Mouse (Mus musculus): ENCODE measurements at regions not wholly inside any gene's neighbourhood (a gene's known extent, or its start where the extent isn't known, plus 50 kb on each side); places are given as distances from the start of the nearest gene placed in this dataset.

DNA sequence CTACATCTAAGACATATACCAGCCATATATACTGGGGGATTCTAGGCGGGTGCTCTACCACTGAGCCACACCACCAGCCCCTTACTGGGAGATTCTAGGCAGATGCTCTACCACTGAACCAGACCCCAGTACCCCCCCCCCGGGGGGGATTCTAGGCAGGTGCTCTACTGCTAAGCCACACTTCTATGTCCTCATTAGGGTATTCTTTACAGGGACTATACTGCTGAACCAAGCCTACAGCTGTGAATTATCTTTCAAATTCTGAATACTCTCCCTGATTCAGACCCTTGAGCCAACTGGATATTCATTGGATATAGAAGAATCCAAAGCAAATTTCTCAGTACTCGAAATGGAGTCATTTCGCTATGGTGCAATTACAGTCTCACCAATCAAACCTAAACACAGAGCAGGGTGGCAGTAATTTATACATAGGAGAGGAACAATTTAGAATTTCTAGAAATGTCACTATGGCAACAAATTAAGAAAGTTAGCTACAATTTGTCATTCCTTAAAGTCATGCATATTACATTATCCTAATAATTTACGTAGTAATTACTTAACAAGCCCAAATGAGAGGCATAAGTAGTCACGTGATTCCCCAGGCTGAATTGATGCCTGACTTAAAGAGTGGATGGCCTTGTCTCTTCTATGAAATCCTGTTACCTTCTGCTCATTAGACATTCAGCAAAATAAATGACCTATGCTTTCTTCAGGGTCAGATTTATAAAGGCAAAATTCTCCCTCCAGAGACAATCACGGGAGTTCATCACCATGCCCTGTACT lies 436.8 kb upstream of the Castor2 start:
- Histone ChIP-seq H3K9ac (ENCODE audit: insufficient read depth, low read depth) (no peak overlapping the region), H3K9me3 (replicated peaks; ENCODE audit: low read length) (peaks cover 59% of the 10 kb centered on the region), H3K27ac (ENCODE audit: insufficient read depth, low read depth) (no peak overlapping the region), H3K4me3 (replicated peaks in 1 of 3; ENCODE audit: low read depth in 2 of 3, low read length in 2 of 3, poor library complexity in 1 of 3) (no peak overlapping the region), H3K36me3 (replicated peaks in 1 of 2; ENCODE audit: control insufficient read depth in 1 of 2, insufficient read depth in 1 of 2, low read length in 1 of 2) (no peaks in the 10 kb centered on the region), H3K4me1 (ENCODE audit: control insufficient read depth in 1 of 2, insufficient read depth in 2 of 2) (no peaks in the 10 kb centered on the region), H3K79me2 (replicated peaks; ENCODE audit: control insufficient read depth, extremely low read depth, insufficient read depth, poor library complexity, severe bottlenecking) (no peaks in the 10 kb centered on the region), H3K27me3 (replicated peaks) (no peaks in the 10 kb centered on the region), H3K4me2 (ENCODE audit: insufficient read depth, low read depth, poor library complexity, severe bottlenecking) (no peak overlapping the region)
- dilution Hi-C loops (cut with MboI; ENCODE audit: extremely low pct_ligation_motif_present, extremely low pct_unique_long_range_greater_than_20kb, low sequenced_read_pairs) (no loop called here), in situ Hi-C loops (cut with MboI; ENCODE audit: low pct_ligation_motif_present, low pct_unique_long_range_greater_than_20kb, low sequenced_read_pairs) (no loop called here)
- DNase-seq (ENCODE audit: extremely low read depth) = no peak
- TF ChIP-seq CHD1 (IDR thresholded peaks at IDR 0.05; ENCODE audit: low read depth, low read length) = no peak
- TF ChIP-seq POLR2AphosphoS2 (IDR thresholded peaks at IDR 0.05; ENCODE audit: low read depth, low read length) = no peak
- TF ChIP-seq MAZ (IDR thresholded peaks at IDR 0.05; ENCODE audit: low read depth, low read length) = no peak
- no peak for TF ChIP-seq POLR2A (IDR thresholded peaks at IDR 0.05; ENCODE audit: low read depth, low read length)
- no peak for TF ChIP-seq MAFK (IDR thresholded peaks at IDR 0.05; ENCODE audit: insufficient replicate concordance, low read length)

DNA sequence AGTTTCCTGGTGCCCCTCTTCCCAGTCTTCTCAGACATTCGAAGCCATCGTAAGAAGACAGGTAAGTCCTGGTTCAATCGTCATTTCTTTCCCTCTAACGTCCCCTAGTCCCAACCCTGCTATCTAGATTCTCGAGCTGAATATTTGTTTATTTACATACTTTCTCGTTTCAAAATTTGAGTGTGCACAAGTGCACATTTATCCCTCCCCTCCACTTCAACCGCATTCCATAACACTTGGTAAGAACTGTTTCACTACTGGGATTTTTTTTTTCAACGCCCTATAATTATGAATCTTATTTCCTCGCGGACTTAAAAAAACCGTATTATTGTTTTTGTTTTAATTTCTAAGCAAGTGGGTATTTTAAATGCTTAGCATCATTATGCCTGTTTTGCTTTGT lies 439.2 kb upstream of the Castor2 start:
- no peaks in the 10 kb centered on the region for H3K36me3 ChIP-seq (replicated peaks in 1 of 2; ENCODE audit: control insufficient read depth in 1 of 2, insufficient read depth in 1 of 2, low read length in 1 of 2)
- no peak for TF ChIP-seq MYC (IDR thresholded peaks at IDR 0.05; ENCODE audit: low read depth, low read length)
- TF ChIP-seq CHD2 (IDR thresholded peaks at IDR 0.05; ENCODE audit: low read length) = no peak
- no peak for TF ChIP-seq GABPA (IDR thresholded peaks at IDR 0.05; ENCODE audit: insufficient replicate concordance, low read depth, low read length)
- TF ChIP-seq ELF1 (IDR thresholded peaks at IDR 0.05; ENCODE audit: low read depth, low read length) = no peak
- TF ChIP-seq JUND (conservative IDR thresholded peaks at IDR 0.05; ENCODE audit: low read depth, low read length) = no peak
- TF ChIP-seq RCOR1 (conservative IDR thresholded peaks at IDR 0.05; ENCODE audit: low read depth, low read length) = no peak
- no peak for TF ChIP-seq TBP (conservative IDR thresholded peaks at IDR 0.05; ENCODE audit: low read depth, low read length)
- TF ChIP-seq USF1 (IDR thresholded peaks at IDR 0.05; ENCODE audit: low read depth, low read length) = no peak
- no peak for TF ChIP-seq BHLHE40 (IDR thresholded peaks at IDR 0.05; ENCODE audit: low read depth, low read length)
- TF ChIP-seq ZMIZ1 (IDR thresholded peaks at IDR 0.05; ENCODE audit: low read depth, low read length) = no peak
- no peak for TF ChIP-seq NRF1 (IDR thresholded peaks at IDR 0.05; ENCODE audit: low read depth, low read length)
- TF ChIP-seq ZKSCAN1 (IDR thresholded peaks at IDR 0.05; ENCODE audit: borderline replicate concordance, low read depth, low read length) = no peak
- TF ChIP-seq USF2 (conservative IDR thresholded peaks at IDR 0.05; ENCODE audit: low read depth, low read length) = no peak
- TF ChIP-seq POLR2AphosphoS2 (IDR thresholded peaks at IDR 0.05; ENCODE audit: low read depth, low read length) = no peak
- TF ChIP-seq ZC3H11A (IDR thresholded peaks at IDR 0.05; ENCODE audit: low read depth, low read length) = no peak
- no peak for TF ChIP-seq POLR2A (IDR thresholded peaks at IDR 0.05; ENCODE audit: low read depth, low read length)
- TF ChIP-seq CTCF (conservative IDR thresholded peaks at IDR 0.05 in 1 of 2, IDR thresholded peaks at IDR 0.05 in 1 of 2; ENCODE audit: low read depth in 2 of 2, low read length in 2 of 2) = no peak
- no peak for TF ChIP-seq MXI1 (IDR thresholded peaks at IDR 0.05; ENCODE audit: low read depth, low read length)
- no peak for TF ChIP-seq KAT2A (IDR thresholded peaks at IDR 0.05; ENCODE audit: insufficient replicate concordance, low read length)
- no peak for TF ChIP-seq HCFC1 (IDR thresholded peaks at IDR 0.05; ENCODE audit: low read depth, low read length)
- H3K4me1 ChIP-seq (ENCODE audit: control insufficient read depth in 1 of 2, insufficient read depth in 2 of 2) = no peaks in the 10 kb centered on the region
- dilution Hi-C loops (cut with MboI; ENCODE audit: extremely low pct_ligation_motif_present, extremely low pct_unique_long_range_greater_than_20kb, low sequenced_read_pairs) = no loop called here
- no peak overlapping the region for H3K4me2 ChIP-seq (ENCODE audit: insufficient read depth, low read depth, poor library complexity, severe bottlenecking)
- in situ Hi-C loops (cut with MboI; ENCODE audit: low pct_ligation_motif_present, low pct_unique_long_range_greater_than_20kb, low sequenced_read_pairs) = no loop called here
- peaks cover 61% of the 10 kb centered on the region for H3K9me3 ChIP-seq (replicated peaks; ENCODE audit: low read length)
- H3K27me3 ChIP-seq (replicated peaks) = no peaks in the 10 kb centered on the region
- no peak overlapping the region for H3K27ac ChIP-seq (ENCODE audit: insufficient read depth, low read depth)
- no peak for DNase-seq (ENCODE audit: extremely low read depth)
- H3K79me2 ChIP-seq (replicated peaks; ENCODE audit: control insufficient read depth, extremely low read depth, insufficient read depth, poor library complexity, severe bottlenecking) = no peaks in the 10 kb centered on the region
- no peak overlapping the region for H3K4me3 ChIP-seq (replicated peaks in 1 of 3; ENCODE audit: low read depth in 2 of 3, low read length in 2 of 3, poor library complexity in 1 of 3)
- H3K9ac ChIP-seq (ENCODE audit: insufficient read depth, low read depth) = no peak overlapping the region

Data from CH12.LX (cell line).